Mouse (Mus musculus) hindbrain, embryonic 14.5 days (tissue): Measurements from ENCODE around the gene Tmem161a. TPM values are rescaled to one million over a fixed set of nuclear protein-coding genes. Genes with fewer than 3 reads are reported as not detected.
A peak's percentile ranks its signal among the peaks of the same experiment; 100 is the strongest.

ENCODE experiments used
- ATAC-seq: fragments of 200-750 bp; cut with Nextera tagmentation; 2 replicates; pipeline ENCODE4 v1.8.0; 2017; ENCODE audit warnings: moderate number of reproducible peaks, mild to moderate bottlenecking, moderate TSS enrichment, moderate library complexity; ENCODE audit not compliant: low FRiP score
- DNase-seq: peaks from one replicate; pipeline ENCODE4 v3.0.0-alpha.2; 2015; ENCODE audit warnings: low spot score
- H3K27ac ChIP-seq: fragments of 300-500 bp; sonication (generic); 2 replicates; pipeline ENCODE4 v1.5.1; 2014; ENCODE audit warnings: mild to moderate bottlenecking, moderate library complexity
- H3K27me3 ChIP-seq: fragments of 300-500 bp; sonication (generic); 2 replicates; pipeline ENCODE4 v1.6.1; 2014; ENCODE audit warnings: mild to moderate bottlenecking, low read length, mixed read lengths; ENCODE audit not compliant: control insufficient read depth, insufficient read depth
- H3K36me3 ChIP-seq: fragments of 300-500 bp; sonication (generic); replicated peaks from 2 replicates; pipeline ENCODE4 v1.6.1; 2014; ENCODE audit not compliant: control insufficient read depth, insufficient read depth
- H3K4me1 ChIP-seq: fragments of 300-500 bp; sonication (generic); replicated peaks from 2 replicates; pipeline ENCODE4 v1.6.1; 2014; ENCODE audit warnings: antibody characterized with exemption, low read length, mixed read lengths; ENCODE audit not compliant: control insufficient read depth, insufficient read depth
- H3K4me2 ChIP-seq: fragments of 300-500 bp; sonication (generic); replicated peaks from 2 replicates; pipeline ENCODE4 v1.6.1; 2014; ENCODE audit warnings: mild to moderate bottlenecking, moderate library complexity
- H3K4me3 ChIP-seq: fragments of 300-500 bp; sonication (generic); replicated peaks from 2 replicates; pipeline ENCODE4 v1.5.1; 2014; ENCODE audit warnings: mild to moderate bottlenecking, low read length
- H3K9ac ChIP-seq: fragments of 300-500 bp; sonication (generic); 2 replicates; pipeline ENCODE4 v1.6.1; 2014
- H3K9me3 ChIP-seq: fragments of 300-500 bp; sonication (generic); 2 replicates; pipeline ENCODE4 v1.6.1; 2016; ENCODE audit warnings: low read length; ENCODE audit not compliant: control insufficient read depth
- WGBS: fragments of 180-500 bp; shearing (Covaris S2); extraction: QIAGEN DNeasy Blood & Tissue Kit; methylation state at CpG from one replicate; pipeline ENCODE4 v1.1.7; 2014; 5-methylcytosine and 5-hydroxymethylcytosine counted together
- polyA plus RNA-seq: library from polyadenylated mRNA; unstranded; fragments of >200 nt; fragmentation: Nextera tagmentation; extraction: Ambion mirVana; gene quantifications from 2 replicates; pipeline ENCODE4 v1.2.1, GENCODE M21; 2014

The Tmem161a gene
- polyA plus RNA-seq, 1 experiment from 2014 or later, result 39.9 TPM

DNA sequence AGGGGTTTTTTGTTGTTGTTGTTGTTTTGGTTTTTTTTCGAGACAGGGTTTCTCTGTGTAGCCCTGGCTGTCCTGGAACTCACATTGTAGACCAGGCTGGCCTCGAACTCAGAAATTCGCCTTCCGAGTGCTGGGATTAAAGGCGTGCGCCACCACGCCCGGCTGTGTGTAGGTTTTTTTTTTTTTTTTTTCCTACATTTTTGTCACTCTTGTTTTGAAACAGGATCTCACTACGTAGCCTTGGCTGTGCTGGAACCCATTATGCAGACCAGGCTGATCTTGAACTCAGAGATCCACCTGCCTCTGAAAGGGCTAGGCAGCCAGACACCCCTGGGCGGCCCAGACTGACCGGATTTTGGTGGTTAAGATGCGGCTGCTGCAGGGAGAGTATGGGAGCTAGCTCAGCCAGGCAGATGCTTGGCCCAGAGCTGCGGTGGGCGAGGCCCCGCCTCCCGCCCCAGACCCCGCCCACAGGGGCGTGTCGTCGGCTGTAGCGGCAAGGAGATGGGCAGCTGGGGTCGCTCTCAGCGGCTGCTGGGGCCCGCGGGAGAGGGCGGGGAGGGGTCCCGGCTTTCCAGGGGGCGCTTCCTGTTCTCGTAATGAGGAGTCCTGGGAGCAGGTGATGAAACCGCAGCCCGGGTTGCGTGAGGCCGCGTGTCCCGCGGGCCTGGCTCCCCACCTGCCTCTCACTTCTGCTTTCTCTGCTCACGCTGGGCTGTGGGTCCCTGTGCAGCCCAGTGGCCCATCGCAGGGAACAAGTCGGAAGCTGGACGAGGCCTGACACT is 13.9 kb upstream of the Tmem161a start:
- Histone ChIP-seq H3K4me1 (no peaks in the 10 kb centered on the region), H3K4me3 (peak overlapping the region; percentile 42), H3K27me3 (no peaks in the 10 kb centered on the region), H3K27ac (0 out of 2 replicates have a peak overlapping the region, but pooled peaks have one; percentile 11), H3K36me3 (no peaks in the 10 kb centered on the region), H3K9me3 (no peaks in the 10 kb centered on the region), H3K4me2 (peak overlapping the region; percentile 69), H3K9ac (peak overlapping the region; percentile 57)
- peak; percentile 81 for DNase-seq
- peak; percentile 93 for ATAC-seq
- 13% methylated on average over 38 of the region's 40 CpGs for WGBS

DNA sequence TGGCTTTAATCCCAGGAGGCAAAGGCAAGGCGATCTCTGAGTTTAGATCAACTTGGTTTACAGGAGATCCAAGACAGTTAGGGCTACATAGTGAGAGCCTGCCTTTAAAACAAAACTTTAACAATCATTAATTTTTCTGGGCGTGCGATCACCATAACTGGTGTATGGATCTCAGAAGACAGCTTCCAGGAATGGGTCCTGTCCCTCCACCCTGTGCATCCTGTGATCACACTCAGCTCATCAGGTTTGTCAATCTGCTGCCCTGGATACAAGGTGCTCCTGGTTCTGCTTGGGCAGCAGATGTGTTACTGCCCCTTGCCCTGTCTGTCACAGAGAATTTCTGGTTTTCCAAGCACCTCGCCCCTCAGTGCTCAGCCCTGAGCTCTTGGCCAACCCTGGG is 12.9 kb upstream of the Tmem161a start:
- ATAC-seq (no peak), DNase-seq (no peak)
- WGBS, result 86% methylated on average over 4 of the region's 4 CpGs
- H3K36me3 ChIP-seq, result no peaks in the 10 kb centered on the region
- H3K4me2 ChIP-seq, result peak overlapping the region; percentile 69; the same call in 1 of the 2 replicates
- no peak overlapping the region for H3K4me3 ChIP-seq
- H3K27ac ChIP-seq, result no peak overlapping the region
- no peak overlapping the region for H3K9ac ChIP-seq
- no peaks in the 10 kb centered on the region for H3K9me3 ChIP-seq
- H3K27me3 ChIP-seq, result no peaks in the 10 kb centered on the region
- no peaks in the 10 kb centered on the region for H3K4me1 ChIP-seq

- Histone ChIP-seq H3K9me3 (no peaks in the 10 kb centered on the region), H3K27me3 (no peaks in the 10 kb centered on the region), H3K36me3 (no peaks in the 10 kb centered on the region), H3K4me1 (no peaks in the 10 kb centered on the region), H3K4me2 (no peak overlapping the region), H3K4me3 (no peak overlapping the region), H3K9ac (no peak overlapping the region), H3K27ac (no peak overlapping the region)
- DNase-seq (no peak), ATAC-seq (no peak)
- 64% methylated on average over 13 of the region's 13 CpGs for WGBS
Observed at GRCm38 (mm10) chr8:70160015-70160414, 12.1 kb upstream of the Tmem161a start.

- Histone ChIP-seq H3K27me3 (0 out of 2 replicates have a peak, but pooled peaks cover 6% of the 10 kb centered on the region), H3K9ac (no peak overlapping the region), H3K4me3 (no peak overlapping the region), H3K4me2 (no peak overlapping the region), H3K36me3 (no peaks in the 10 kb centered on the region), H3K4me1 (peaks cover 7% of the 10 kb centered on the region; the same call in 1 of the 2 replicates), H3K9me3 (no peaks in the 10 kb centered on the region), H3K27ac (no peak overlapping the region)
- no peak for ATAC-seq
- DNase-seq, result no peak
- 82% methylated on average over 3 of the region's 3 CpGs for WGBS
Observed at GRCm38 (mm10) chr8:70163316-70163715, 8.8 kb upstream of the Tmem161a start.

GRCm38 (mm10) chr8:70166504-70167110 is 5.5 kb upstream of the Tmem161a start:
- ATAC-seq, result peak; percentile 77
- no peak overlapping the region for H3K27ac ChIP-seq
- peak overlapping the region; percentile 45; the same call in 1 of the 2 replicates for H3K9ac ChIP-seq
- DNase-seq, result peak; percentile 79
- no peaks in the 10 kb centered on the region for H3K36me3 ChIP-seq
- WGBS, result 3% methylated on average over 21 of the region's 21 CpGs
- H3K4me1 ChIP-seq, result peaks cover 10% of the 10 kb centered on the region
- 0 out of 2 replicates have a peak, but pooled peaks cover 6% of the 10 kb centered on the region for H3K27me3 ChIP-seq
- no peaks in the 10 kb centered on the region for H3K9me3 ChIP-seq
- H3K4me2 ChIP-seq, result peak overlapping the region; percentile 52
- peak overlapping the region; percentile 19 for H3K4me3 ChIP-seq

- 0 out of 2 replicates have a peak, but pooled peaks cover 6% of the 10 kb centered on the region for H3K27me3 ChIP-seq
- 94% methylated on average over 3 of the region's 3 CpGs for WGBS
- no peak for DNase-seq
- no peak for ATAC-seq
- H3K36me3 ChIP-seq, result no peaks in the 10 kb centered on the region
- H3K4me3 ChIP-seq, result no peak overlapping the region
- no peaks in the 10 kb centered on the region for H3K9me3 ChIP-seq
- H3K9ac ChIP-seq, result no peak overlapping the region
- H3K4me1 ChIP-seq, result peaks cover 21% of the 10 kb centered on the region
- H3K4me2 ChIP-seq, result no peak overlapping the region
- no peak overlapping the region for H3K27ac ChIP-seq
Observed at GRCm38 (mm10) chr8:70170116-70170515, 2.0 kb upstream of the Tmem161a start.

- WGBS, result 72% methylated on average over 3 of the region's 3 CpGs
- H3K9ac ChIP-seq, result no peak overlapping the region
- ATAC-seq, result no peak
Observed at GRCm38 (mm10) chr8:70170748-70171147, 1.4 kb upstream of the Tmem161a start.

GRCm38 (mm10) chr8:70171240-70171639 is 916 bp upstream of the Tmem161a start:
- DNase-seq, result no peak
- Histone ChIP-seq H3K27me3 (0 out of 2 replicates have a peak, but pooled peaks cover under 1% of the 10 kb centered on the region), H3K9me3 (no peaks in the 10 kb centered on the region), H3K4me1 (peaks cover 21% of the 10 kb centered on the region), H3K9ac (no peak overlapping the region), H3K4me3 (no peak overlapping the region), H3K4me2 (0 out of 2 replicates have a peak overlapping the region, but pooled peaks have one; percentile 65), H3K36me3 (no peaks in the 10 kb centered on the region), H3K27ac (no peak overlapping the region)
- no peak for ATAC-seq
- WGBS, result 90% methylated on average over 7 of the region's 7 CpGs

More at GRCm38 (mm10) chr8:70170748-70171147, 1.4 kb upstream of the Tmem161a start:
- no peak for DNase-seq
- H3K4me2 ChIP-seq, result no peak overlapping the region
- no peak overlapping the region for H3K27ac ChIP-seq
- H3K9me3 ChIP-seq, result no peaks in the 10 kb centered on the region
- H3K4me1 ChIP-seq, result peaks cover 21% of the 10 kb centered on the region
- H3K4me3 ChIP-seq, result no peak overlapping the region
- 0 out of 2 replicates have a peak, but pooled peaks cover 5% of the 10 kb centered on the region for H3K27me3 ChIP-seq
- H3K36me3 ChIP-seq, result no peaks in the 10 kb centered on the region

DNA sequence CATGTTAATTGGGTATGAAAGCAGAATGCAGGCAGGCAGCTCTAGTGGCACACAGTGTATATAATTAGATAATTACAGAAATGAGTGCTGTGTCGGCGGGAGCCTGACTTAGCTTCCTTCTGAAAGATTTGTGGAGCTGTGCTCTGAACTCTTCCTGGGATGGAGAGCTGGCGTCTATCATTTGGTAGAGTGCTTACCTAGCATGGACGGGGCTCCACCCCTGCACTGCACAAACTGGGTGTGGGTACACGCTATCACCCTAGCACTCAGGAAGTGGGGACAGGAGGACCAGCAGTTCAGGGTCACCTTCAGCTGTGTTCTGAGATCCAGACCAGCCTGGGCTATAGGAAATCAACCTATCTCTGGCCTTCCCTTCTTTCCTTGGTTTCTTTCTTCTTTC is 1.2 kb downstream of the Tmem161a start:
- WGBS, result 87% methylated on average over 5 of the region's 5 CpGs

More for the DNA sequence above, 1.2 kb downstream of the Tmem161a start:
- H3K9me3 ChIP-seq, result no peaks in the 10 kb centered on the region
- H3K27ac ChIP-seq, result no peak overlapping the region
- no peak overlapping the region for H3K4me3 ChIP-seq
- H3K27me3 ChIP-seq, result no peaks in the 10 kb centered on the region
- no peak overlapping the region for H3K9ac ChIP-seq
- H3K4me2 ChIP-seq, result peak overlapping the region; percentile 65
- H3K36me3 ChIP-seq, result peaks cover 8% of the 10 kb centered on the region; the same call in 1 of the 2 replicates
- ATAC-seq (no peak), DNase-seq (no peak)
- H3K4me1 ChIP-seq, result peaks cover 14% of the 10 kb centered on the region
